Mouse (Mus musculus) 3T3-L1 (cell line): ENCODE results near the gene Gpr33.

Experiments
- DNase-seq: peaks from one replicate; pipeline ENCODE4 v3.0.0-alpha.2; 2015; ENCODE audit warnings: low read depth, low spot score

The Gpr33 gene

GRCm38 (mm10) chr12:51985163-51985748, 42.6 kb downstream of the Gpr33 start:
- no peak for DNase-seq

DNA sequence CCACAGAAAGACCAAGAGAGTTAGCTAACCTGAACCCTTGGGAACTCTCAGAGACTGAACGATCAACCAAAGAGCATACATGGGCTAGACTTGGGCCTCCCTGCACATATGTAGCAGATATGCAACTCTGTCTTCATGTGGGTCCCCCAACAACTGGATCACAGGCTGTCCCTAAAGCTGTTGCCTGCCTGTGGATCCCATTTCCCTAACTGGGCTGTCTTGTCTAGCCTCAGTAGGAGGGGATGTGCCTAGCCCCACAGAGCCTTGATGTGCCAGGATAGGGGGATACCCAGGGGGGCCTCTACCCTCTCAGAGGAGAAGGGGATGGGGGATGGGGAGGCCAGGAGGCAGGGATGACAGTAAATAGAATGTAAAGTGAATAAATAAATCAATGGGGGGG, 44.2 kb downstream of the Gpr33 start:
- no peak for DNase-seq

GRCm38 (mm10) chr12:51976531-51976930, 51.3 kb downstream of the Gpr33 start:
- DNase-seq = no peak

GRCm38 (mm10) chr12:51974381-51974780, 53.5 kb downstream of the Gpr33 start:
- no peak for DNase-seq
